Mouse (Mus musculus) thymus, adult 2 months (tissue): ENCODE measurements around the gene Snx33.

Experiments used
- CTCF ChIP-seq: fragments of 200-500 bp; IDR thresholded peaks from 2 replicates; pipeline ENCODE4 v1.5.1; 2012; ENCODE audit warnings: mild to moderate bottlenecking, control low read depth, low read length, moderate library complexity, borderline replicate concordance; ENCODE audit not compliant: control insufficient read depth, poor library complexity, insufficient read depth; ENCODE audit errors: extremely low read depth
- POLR2A ChIP-seq: fragments of 200-500 bp; IDR thresholded peaks from 2 replicates; pipeline ENCODE4 v1.6.1; 2012; ENCODE audit warnings: mild to moderate bottlenecking, low read length, control low read depth, moderate library complexity; ENCODE audit not compliant: control insufficient read depth, poor library complexity, insufficient read depth; ENCODE audit errors: extremely low read depth

GRCm38 (mm10) chr9:56913991-56914390 is 14.2 kb downstream of the Snx33 start:
- no peak for TF ChIP-seq CTCF
- TF ChIP-seq POLR2A = no peak
